Mouse (Mus musculus) hindbrain, embryonic 11.5 days (tissue): Measurements from ENCODE around the gene Yes1. TPM values are rescaled to one million over a fixed set of nuclear protein-coding genes. Genes with fewer than 3 reads are reported as not detected.

ENCODE experiments used
- ATAC-seq: fragments of 200-750 bp; cut with Nextera tagmentation; 2 replicates; pipeline ENCODE4 v1.8.0; 2017; ENCODE audit warnings: mild to moderate bottlenecking, moderate TSS enrichment, moderate library complexity; ENCODE audit not compliant: low FRiP score
- DNase-seq: peaks from one replicate; pipeline ENCODE4 v3.0.0-alpha.2; 2015; ENCODE audit warnings: low spot score
- H3K27ac ChIP-seq: fragments of 300-500 bp; sonication (generic); 2 replicates; pipeline ENCODE4 v1.5.1; 2014; ENCODE audit warnings: mild to moderate bottlenecking, low read depth, low read length
- H3K27me3 ChIP-seq: fragments of 300-500 bp; sonication (generic); 2 replicates; pipeline ENCODE4 v1.6.1; 2014; ENCODE audit warnings: mild to moderate bottlenecking, low read length, moderate library complexity, mixed read lengths; ENCODE audit not compliant: control insufficient read depth, insufficient read depth
- H3K36me3 ChIP-seq: fragments of 300-500 bp; sonication (generic); 2 replicates; pipeline ENCODE4 v1.6.1; 2014; ENCODE audit warnings: mild to moderate bottlenecking, low read length, moderate library complexity, mixed read lengths; ENCODE audit not compliant: control insufficient read depth, insufficient read depth
- H3K4me1 ChIP-seq: fragments of 300-500 bp; sonication (generic); replicated peaks from 2 replicates; pipeline ENCODE4 v1.6.1; 2014; ENCODE audit warnings: low read length, mixed read lengths; ENCODE audit not compliant: control insufficient read depth, insufficient read depth
- H3K4me2 ChIP-seq: fragments of 300-500 bp; sonication (generic); replicated peaks from 2 replicates; pipeline ENCODE4 v1.6.1; 2014; ENCODE audit warnings: mild to moderate bottlenecking, low read depth, low read length
- H3K4me3 ChIP-seq: fragments of 300-500 bp; sonication (generic); 2 replicates; pipeline ENCODE4 v1.5.1; 2014; ENCODE audit warnings: low read depth, low read length
- H3K9ac ChIP-seq: fragments of 300-500 bp; sonication (generic); 2 replicates; pipeline ENCODE4 v1.6.1; 2014; ENCODE audit warnings: low read depth, low read length
- H3K9me3 ChIP-seq: fragments of 300-500 bp; sonication (generic); 2 replicates; pipeline ENCODE4 v1.6.1; 2016; ENCODE audit warnings: low read length; ENCODE audit not compliant: control insufficient read depth
- WGBS: fragments of 180-500 bp; shearing (Covaris S2); extraction: QIAGEN DNeasy Blood & Tissue Kit; methylation state at CpG from one replicate; pipeline ENCODE4 v1.1.7; 2014; 5-methylcytosine and 5-hydroxymethylcytosine counted together
- polyA plus RNA-seq: library from polyadenylated mRNA; unstranded; fragments of >200 nt; fragmentation: Nextera tagmentation; extraction: Ambion mirVana; gene quantifications from 2 replicates; pipeline ENCODE4 v1.2.1, GENCODE M21; 2014

Yes1 gene
- polyA plus RNA-seq, 1 experiment from 2014 or later, result 32.1 TPM

DNA sequence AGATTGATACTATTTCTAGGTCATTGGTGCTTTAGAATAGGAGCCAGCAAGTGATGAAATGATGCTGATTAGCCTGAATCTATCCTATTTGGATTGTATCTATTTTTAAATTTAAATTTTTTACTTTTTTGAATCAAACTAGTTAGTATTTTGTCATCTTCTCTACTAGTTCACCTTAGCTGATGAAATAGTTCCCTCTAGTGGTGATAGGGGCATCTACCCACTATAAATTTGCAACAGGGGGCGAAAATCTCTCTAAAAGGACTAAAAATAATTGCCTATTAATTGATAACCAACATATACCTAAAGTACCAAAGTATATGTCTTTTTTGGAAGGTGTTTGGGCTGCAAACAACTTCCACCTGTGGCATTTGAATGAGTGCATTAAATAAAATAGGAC lies 46.4 kb downstream of the Yes1 start:
- no peaks in the 10 kb centered on the region for H3K27me3 ChIP-seq
- no peak overlapping the region for H3K9ac ChIP-seq
- H3K9me3 ChIP-seq, result no peaks in the 10 kb centered on the region
- H3K4me1 ChIP-seq, result no peaks in the 10 kb centered on the region
- no peak for ATAC-seq
- H3K4me2 ChIP-seq, result no peak overlapping the region
- no peaks in the 10 kb centered on the region for H3K36me3 ChIP-seq
- 54% methylated on average over 1 of the region's 1 CpGs for WGBS
- H3K27ac ChIP-seq, result no peak overlapping the region
- H3K4me3 ChIP-seq, result no peak overlapping the region
- peak; percentile 3 for DNase-seq

DNA sequence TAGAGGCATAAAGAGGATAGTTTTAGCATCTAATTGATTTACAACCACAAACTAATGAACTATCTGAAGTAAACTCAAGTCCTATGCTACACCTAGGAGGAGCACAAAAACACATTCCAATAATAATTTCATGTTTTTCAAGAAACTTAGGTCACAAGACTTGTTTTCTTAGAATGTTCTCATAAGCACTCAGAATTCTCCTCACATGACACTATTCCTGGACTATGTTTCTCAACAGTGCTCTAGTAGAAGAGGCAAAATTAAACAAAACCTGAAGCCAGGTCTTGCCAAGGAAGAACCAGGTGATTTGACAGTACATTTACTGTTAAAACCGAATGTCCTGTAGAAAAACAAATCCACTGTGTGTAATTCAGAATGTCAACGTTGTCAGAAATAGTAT lies 71.5 kb downstream of the Yes1 start:
- H3K36me3 ChIP-seq, result no peaks in the 10 kb centered on the region
- ATAC-seq, result no peak

GRCm38 (mm10) chr5:32693411-32693810 lies 82.4 kb downstream of the Yes1 start:
- H3K9me3 ChIP-seq, result no peaks in the 10 kb centered on the region
- H3K4me3 ChIP-seq, result no peak overlapping the region
- no peak overlapping the region for H3K4me2 ChIP-seq
- WGBS, result 70% methylated on average over 2 of the region's 2 CpGs
- no peaks in the 10 kb centered on the region for H3K36me3 ChIP-seq
- H3K9ac ChIP-seq, result no peak overlapping the region
- DNase-seq (no peak), ATAC-seq (no peak)
- no peaks in the 10 kb centered on the region for H3K4me1 ChIP-seq
- no peak overlapping the region for H3K27ac ChIP-seq
- H3K27me3 ChIP-seq, result no peaks in the 10 kb centered on the region

More for the DNA sequence above, 71.5 kb downstream of the Yes1 start:
- Histone ChIP-seq H3K27me3 (no peaks in the 10 kb centered on the region), H3K27ac (no peak overlapping the region), H3K9ac (no peak overlapping the region), H3K4me3 (no peak overlapping the region), H3K4me2 (no peak overlapping the region), H3K4me1 (no peaks in the 10 kb centered on the region), H3K9me3 (no peaks in the 10 kb centered on the region)
- WGBS, result 54% methylated on average over 2 of the region's 2 CpGs
- DNase-seq, result no peak

- DNase-seq (no peak), ATAC-seq (no peak)
- H3K9me3 ChIP-seq, result no peaks in the 10 kb centered on the region
- no peaks in the 10 kb centered on the region for H3K4me1 ChIP-seq
- no peaks in the 10 kb centered on the region for H3K36me3 ChIP-seq
- 75% methylated on average over 5 of the region's 5 CpGs for WGBS
- no peak overlapping the region for H3K9ac ChIP-seq
- no peak overlapping the region for H3K27ac ChIP-seq
- H3K27me3 ChIP-seq, result no peaks in the 10 kb centered on the region
- H3K4me3 ChIP-seq, result no peak overlapping the region
- H3K4me2 ChIP-seq, result no peak overlapping the region
These were observed 86.4 kb downstream of the Yes1 start for GRCm38 (mm10) chr5:32697208-32697867.

GRCm38 (mm10) chr5:32706226-32706780 lies 95.3 kb downstream of the Yes1 start:
- Histone ChIP-seq H3K9ac (no peak overlapping the region), H3K9me3 (no peaks in the 10 kb centered on the region), H3K4me3 (no peak overlapping the region), H3K27me3 (no peaks in the 10 kb centered on the region), H3K4me1 (no peaks in the 10 kb centered on the region), H3K27ac (no peak overlapping the region), H3K36me3 (no peaks in the 10 kb centered on the region), H3K4me2 (no peak overlapping the region)
- DNase-seq (no peak), ATAC-seq (no peak)
- WGBS, result 77% methylated on average over 2 of the region's 2 CpGs

DNA sequence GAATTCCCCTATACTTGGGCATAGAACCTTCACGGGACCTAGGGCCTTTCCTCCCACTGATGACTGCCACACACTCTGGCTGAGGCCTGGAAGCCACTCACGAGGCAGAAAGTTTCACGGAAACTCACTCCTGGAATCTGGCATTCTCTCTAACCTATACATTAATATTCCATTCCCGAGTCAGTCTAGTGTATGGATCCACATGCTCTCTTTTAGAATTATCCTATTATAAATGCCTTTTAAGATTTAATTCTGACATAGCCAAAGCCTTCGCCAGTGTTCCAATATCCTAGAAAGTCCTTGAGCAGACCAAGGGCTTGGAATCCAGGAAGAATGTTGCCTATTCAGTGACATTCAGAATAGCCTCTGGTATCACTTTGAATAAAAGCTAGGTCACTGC lies 100.5 kb downstream of the Yes1 start:
- no peaks in the 10 kb centered on the region for H3K27me3 ChIP-seq
- H3K4me2 ChIP-seq, result no peak overlapping the region
- H3K9me3 ChIP-seq, result no peaks in the 10 kb centered on the region
- H3K27ac ChIP-seq, result no peak overlapping the region
- WGBS, result 67% methylated on average over 5 of the region's 5 CpGs
- DNase-seq, result no peak
- no peaks in the 10 kb centered on the region for H3K4me1 ChIP-seq
- no peak for ATAC-seq
- no peak overlapping the region for H3K9ac ChIP-seq
- no peak overlapping the region for H3K4me3 ChIP-seq
- no peaks in the 10 kb centered on the region for H3K36me3 ChIP-seq

DNA sequence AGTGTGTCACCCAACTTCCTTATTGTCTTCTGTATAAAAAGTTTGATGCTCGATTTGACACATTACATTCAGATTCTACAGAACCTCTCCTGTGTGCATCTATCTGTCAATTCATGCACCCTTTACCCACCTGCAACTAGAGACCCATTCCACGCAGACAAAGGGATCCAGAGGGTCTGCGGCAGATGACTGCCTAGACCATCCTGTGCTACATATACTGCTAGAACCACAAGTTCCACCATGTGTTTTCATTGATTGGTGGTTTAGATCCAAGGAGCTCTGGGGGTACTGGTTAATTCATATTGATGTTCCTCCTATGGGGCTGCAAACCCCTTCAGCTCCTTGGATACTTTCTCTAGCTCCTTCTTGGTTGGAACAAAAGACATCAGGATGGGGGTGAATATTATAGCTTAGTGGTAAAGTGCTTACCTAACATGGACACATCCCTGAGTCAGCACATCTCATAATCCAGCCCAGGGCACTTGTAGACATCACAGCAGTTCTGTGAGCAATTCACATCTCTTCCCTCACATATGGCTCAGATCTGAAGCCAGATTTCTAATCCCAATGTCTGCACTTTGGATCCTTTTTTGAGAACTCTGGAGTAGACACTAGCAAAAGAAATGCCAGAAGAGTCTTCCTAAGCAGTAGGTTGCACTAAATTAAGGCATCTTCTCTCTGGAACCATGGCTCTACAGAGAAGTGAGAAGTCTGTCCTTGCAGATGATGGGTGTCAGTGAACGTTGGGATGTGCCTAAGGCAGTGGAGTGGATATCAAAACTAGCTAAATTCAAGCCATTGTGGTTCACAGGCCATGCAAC lies 101.5 kb downstream of the Yes1 start:
- Histone ChIP-seq H3K9ac (no peak overlapping the region), H3K9me3 (no peaks in the 10 kb centered on the region), H3K27ac (no peak overlapping the region), H3K4me1 (no peaks in the 10 kb centered on the region), H3K4me3 (no peak overlapping the region), H3K36me3 (no peaks in the 10 kb centered on the region), H3K27me3 (no peaks in the 10 kb centered on the region), H3K4me2 (no peak overlapping the region)
- no peak for DNase-seq
- no peak for ATAC-seq
- WGBS, result 70% methylated on average over 4 of the region's 4 CpGs

- Histone ChIP-seq H3K9ac (peak overlapping the region; percentile 72), H3K4me3 (peak overlapping the region; percentile 56), H3K27ac (peak overlapping the region; percentile 63), H3K27me3 (no peaks in the 10 kb centered on the region), H3K36me3 (no peaks in the 10 kb centered on the region), H3K9me3 (no peaks in the 10 kb centered on the region), H3K4me1 (no peaks in the 10 kb centered on the region), H3K4me2 (peak overlapping the region; percentile 66)
- ATAC-seq (peak; percentile 8), DNase-seq (peak; percentile 29)
- 29% methylated on average over 2 of the region's 2 CpGs for WGBS
These were observed 102.2 kb downstream of the Yes1 start for GRCm38 (mm10) chr5:32713042-32713702.
